Mouse (Mus musculus): ENCODE data around the gene BC005624. TPM values are rescaled to one million over a fixed set of nuclear protein-coding genes. Genes with fewer than 3 reads are reported as not detected.

BC005624 gene
- polyA plus RNA-seq, 1 experiment from 2014 or later, result 64.7 TPM

- no peak overlapping the region for H3K27ac ChIP-seq (ENCODE audit: low read depth, low read length)
- H3K36me3 ChIP-seq (ENCODE audit: control insufficient read depth, insufficient read depth, low read length), result no peaks in the 10 kb centered on the region
- no peak overlapping the region for H3K9ac ChIP-seq (ENCODE audit: low read length)
- H3K4me2 ChIP-seq, result no peak overlapping the region
- no peaks in the 10 kb centered on the region; the same call in none of the 2 replicates for H3K27me3 ChIP-seq (ENCODE audit: control insufficient read depth, insufficient read depth, low read length)
- no peaks in the 10 kb centered on the region for H3K9me3 ChIP-seq (ENCODE audit: control insufficient read depth, low read length)
- H3K4me3 ChIP-seq (ENCODE audit: low read depth, low read length), result no peak overlapping the region
- DNase-seq (ENCODE audit: low spot score, missing footprints), result peak; percentile 98
- peaks cover 5% of the 10 kb centered on the region; the same call in 1 of the 2 replicates for H3K4me1 ChIP-seq (ENCODE audit: control insufficient read depth, insufficient read depth, low read length)
- ATAC-seq (ENCODE audit: low FRiP score), result no peak
- WGBS, result 24% methylated on average over 14 of the region's 14 CpGs
These were observed 54.0 kb downstream of the BC005624 start for GRCm38 (mm10) chr2:30927844-30928628.

- Histone ChIP-seq H3K36me3 (ENCODE audit: control insufficient read depth, insufficient read depth, low read length) (no peaks in the 10 kb centered on the region), H3K9ac (ENCODE audit: low read length) (no peak overlapping the region), H3K27ac (ENCODE audit: low read depth, low read length) (no peak overlapping the region), H3K4me2 (no peak overlapping the region), H3K4me1 (ENCODE audit: control insufficient read depth, insufficient read depth, low read length) (peaks cover 5% of the 10 kb centered on the region; the same call in 1 of the 2 replicates), H3K4me3 (ENCODE audit: low read depth, low read length) (no peak overlapping the region), H3K9me3 (ENCODE audit: control insufficient read depth, low read length) (no peaks in the 10 kb centered on the region), H3K27me3 (ENCODE audit: control insufficient read depth, insufficient read depth, low read length) (no peaks in the 10 kb centered on the region; the same call in none of the 2 replicates)
- WGBS, result 65% methylated on average over 9 of the region's 9 CpGs
- DNase-seq (ENCODE audit: low spot score, missing footprints) (peak; percentile 74), ATAC-seq (ENCODE audit: low FRiP score) (no peak)
These were observed 54.7 kb downstream of the BC005624 start for GRCm38 (mm10) chr2:30927151-30927781.

DNA sequence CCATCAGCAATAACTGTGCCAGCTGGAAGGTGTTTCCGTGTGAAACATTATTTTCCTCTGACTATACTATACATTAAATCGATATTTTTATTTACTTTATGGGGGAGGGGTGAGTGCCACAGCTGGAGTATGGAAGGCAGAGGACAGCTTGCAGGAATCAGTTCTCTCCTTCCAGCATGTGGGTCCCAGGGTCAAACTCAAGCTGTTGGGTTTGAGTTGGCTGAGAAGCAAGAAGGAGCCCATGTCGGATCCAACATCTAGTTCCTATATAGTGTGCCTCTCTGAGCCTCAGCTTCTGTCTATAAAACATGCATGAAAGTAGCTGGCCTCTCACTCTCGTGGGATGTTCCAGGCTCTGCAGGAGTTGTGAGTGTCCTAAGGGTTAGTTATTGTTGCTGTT is 55.6 kb downstream of the BC005624 start:
- H3K4me3 ChIP-seq (ENCODE audit: low read depth, low read length), result no peak overlapping the region
- H3K9ac ChIP-seq (ENCODE audit: low read length), result no peak overlapping the region
- ATAC-seq (ENCODE audit: low FRiP score) (no peak), DNase-seq (ENCODE audit: low spot score, missing footprints) (peak; percentile 37)
- H3K27ac ChIP-seq (ENCODE audit: low read depth, low read length), result no peak overlapping the region
- H3K36me3 ChIP-seq (ENCODE audit: control insufficient read depth, insufficient read depth, low read length), result no peaks in the 10 kb centered on the region
- H3K9me3 ChIP-seq (ENCODE audit: control insufficient read depth, low read length), result no peaks in the 10 kb centered on the region
- H3K4me1 ChIP-seq (ENCODE audit: control insufficient read depth, insufficient read depth, low read length), result peaks cover 5% of the 10 kb centered on the region; the same call in 1 of the 2 replicates
- H3K4me2 ChIP-seq, result no peak overlapping the region
- H3K27me3 ChIP-seq (ENCODE audit: control insufficient read depth, insufficient read depth, low read length), result no peaks in the 10 kb centered on the region; the same call in none of the 2 replicates
- WGBS, result 77% methylated on average over 4 of the region's 4 CpGs

DNA sequence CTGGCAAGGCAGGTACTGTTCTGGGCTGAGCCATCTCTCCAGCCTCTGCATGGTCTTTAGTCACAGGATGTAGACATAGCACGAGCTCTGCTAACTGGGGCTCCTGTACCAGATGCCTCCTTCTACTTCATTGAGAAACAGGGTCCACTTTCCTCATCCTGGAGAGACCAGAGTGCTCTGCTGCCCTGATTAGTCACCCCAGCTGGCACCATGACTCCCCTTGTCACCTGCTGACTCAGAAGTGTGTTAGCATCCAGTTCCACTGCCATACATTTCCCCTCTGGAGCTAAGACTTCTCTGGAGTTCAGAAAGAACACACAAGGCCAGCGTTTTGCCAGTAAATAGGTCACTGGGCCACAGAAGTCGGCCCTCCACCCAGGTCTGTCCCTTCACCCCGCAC is 56.8 kb downstream of the BC005624 start:
- Histone ChIP-seq H3K9me3 (ENCODE audit: control insufficient read depth, low read length) (no peaks in the 10 kb centered on the region), H3K4me2 (no peak overlapping the region), H3K4me3 (ENCODE audit: low read depth, low read length) (no peak overlapping the region), H3K27me3 (ENCODE audit: control insufficient read depth, insufficient read depth, low read length) (no peaks in the 10 kb centered on the region; the same call in none of the 2 replicates), H3K36me3 (ENCODE audit: control insufficient read depth, insufficient read depth, low read length) (no peaks in the 10 kb centered on the region), H3K27ac (ENCODE audit: low read depth, low read length) (no peak overlapping the region), H3K9ac (ENCODE audit: low read length) (no peak overlapping the region), H3K4me1 (ENCODE audit: control insufficient read depth, insufficient read depth, low read length) (peaks cover 5% of the 10 kb centered on the region; the same call in 1 of the 2 replicates)
- no peak for ATAC-seq (ENCODE audit: low FRiP score)
- peak; percentile 54 for DNase-seq (ENCODE audit: low spot score, missing footprints)
- WGBS, result 73% methylated on average over 4 of the region's 4 CpGs

GRCm38 (mm10) chr2:30923099-30923498 is 58.9 kb downstream of the BC005624 start:
- DNase-seq (ENCODE audit: low spot score, missing footprints) (peak; percentile 31), ATAC-seq (ENCODE audit: low FRiP score) (no peak)
- no peak overlapping the region for H3K9ac ChIP-seq (ENCODE audit: low read length)
- H3K4me1 ChIP-seq (ENCODE audit: control insufficient read depth, insufficient read depth, low read length), result no peaks in the 10 kb centered on the region
- H3K9me3 ChIP-seq (ENCODE audit: control insufficient read depth, low read length), result no peaks in the 10 kb centered on the region
- 83% methylated on average over 3 of the region's 3 CpGs for WGBS
- no peak overlapping the region for H3K27ac ChIP-seq (ENCODE audit: low read depth, low read length)
- no peaks in the 10 kb centered on the region for H3K27me3 ChIP-seq (ENCODE audit: control insufficient read depth, insufficient read depth, low read length)
- H3K36me3 ChIP-seq (ENCODE audit: control insufficient read depth, insufficient read depth, low read length), result no peaks in the 10 kb centered on the region
- no peak overlapping the region for H3K4me3 ChIP-seq (ENCODE audit: low read depth, low read length)
- H3K4me2 ChIP-seq, result no peak overlapping the region

Other genes with a start within 250 kb of the BC005624 start
- 1.5 and 2.5 TPM in 2 replicates for gene 1700001O22Rik, start 178.5 kb downstream of the BC005624 start, polyA plus RNA-seq (2014; fragmentation: Nextera tagmentation; extraction: Ambion mirVana)
- gene Ntmt1, start 174.4 kb downstream of the BC005624 start, polyA plus RNA-seq (2014; fragmentation: Nextera tagmentation; extraction: Ambion mirVana), result 98.7 and 107 TPM in 2 replicates
- gene Asb6, start 151.9 kb downstream of the BC005624 start, polyA plus RNA-seq (2014; fragmentation: Nextera tagmentation; extraction: Ambion mirVana), result 23.0 and 31.0 TPM in 2 replicates
- gene Prrx2, start 147.2 kb downstream of the BC005624 start, polyA plus RNA-seq (2014; fragmentation: Nextera tagmentation; extraction: Ambion mirVana), result 20.1 and 24.4 TPM in 2 replicates
- 4.7 and 6.1 TPM in 2 replicates for gene Ptges, start 52.3 kb downstream of the BC005624 start, polyA plus RNA-seq (2014; fragmentation: Nextera tagmentation; extraction: Ambion mirVana)
- gene Tor1b, start 29.2 kb downstream of the BC005624 start, polyA plus RNA-seq (2014; fragmentation: Nextera tagmentation; extraction: Ambion mirVana), result 19.3 and 21.1 TPM in 2 replicates
- 76.9 and 84.5 TPM in 2 replicates for gene Tor1a, start 14.3 kb downstream of the BC005624 start, polyA plus RNA-seq (2014; fragmentation: Nextera tagmentation; extraction: Ambion mirVana)
- gene Usp20, start 78 bp upstream of the BC005624 start, polyA plus RNA-seq (2014; fragmentation: Nextera tagmentation; extraction: Ambion mirVana), result 12.3 and 14.1 TPM in 2 replicates
- 10.8 and 11.5 TPM in 2 replicates for gene Fnbp1, start 159.8 kb upstream of the BC005624 start, polyA plus RNA-seq (2014; fragmentation: Nextera tagmentation; extraction: Ambion mirVana)
- gene Gpr107, start 170.1 kb upstream of the BC005624 start, polyA plus RNA-seq (2014; fragmentation: Nextera tagmentation; extraction: Ambion mirVana), result 26.5 and 27.8 TPM in 2 replicates

All from midbrain, embryonic 11.5 days (tissue).